Mouse (Mus musculus): ENCODE results near the gene Hip1. TPM values are rescaled to one million over a fixed set of nuclear protein-coding genes. Genes with fewer than 3 reads are reported as not detected.
A peak's percentile ranks its signal among the peaks of the same experiment; 100 is the strongest.
"Not testable (repeated sequence)": the region's sequence is repeated elsewhere in the genome, so short reads cannot be mapped to it uniquely, and the experiment has no call there.

The Hip1 gene
- polyA plus RNA-seq, 1 experiment from 2014 or later = 38.2 TPM

GRCm38 (mm10) chr5:135369787-135370654 lies 174.9 kb downstream of the Hip1 start, which contains the start of gene Nsun5:
TSS of gene Nsun5 (plus strand) at chr5:135369953.
- H3K27ac ChIP-seq = peak within 1 kb of the TSS; percentile 83
- WGBS = under 1% methylated on average over 63 of the region's 64 CpGs
- no peaks in the 10 kb centered on the region for H3K9me3 ChIP-seq
- H3K9ac ChIP-seq = peak within 1 kb of the TSS; percentile 94
- peak within 1 kb of the TSS; percentile 86 for H3K4me2 ChIP-seq
- ATAC-seq (replicated peaks) = peak; percentile 76
- peaks cover 18% of the 10 kb centered on the region for H3K4me1 ChIP-seq
- no peaks in the 10 kb centered on the region for H3K27me3 ChIP-seq (replicated peaks)
- H3K4me3 ChIP-seq = peak within 1 kb of the TSS; percentile 99
- peaks cover 26% of the 10 kb centered on the region for H3K36me3 ChIP-seq (replicated peaks)

DNA sequence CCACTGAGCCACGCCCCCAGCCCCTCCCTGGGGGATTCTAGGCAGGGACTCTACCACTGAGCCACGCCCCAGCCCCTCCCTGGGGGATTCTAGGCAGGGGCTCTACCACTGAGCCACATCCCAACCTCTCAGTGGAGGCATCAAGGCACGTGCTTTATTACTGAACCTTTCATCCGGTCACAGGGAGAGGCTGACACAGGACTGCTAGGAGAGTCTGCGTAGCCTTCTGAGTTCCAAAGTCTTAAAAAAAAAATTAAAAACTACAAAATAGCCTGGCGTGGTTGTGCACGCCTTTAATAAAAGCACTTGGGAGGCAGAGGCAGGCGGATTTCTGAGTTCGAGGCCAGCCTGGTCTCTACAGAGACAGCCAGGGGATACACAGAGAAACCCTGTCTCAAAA lies 175.7 kb downstream of the Hip1 start:
- WGBS = 64% methylated on average over 9 of the region's 9 CpGs
- Histone ChIP-seq H3K4me3 (peak overlapping the region; percentile 99), H3K4me1 (peaks cover 18% of the 10 kb centered on the region), H3K36me3 (replicated peaks) (peaks cover 19% of the 10 kb centered on the region), H3K4me2 (peak overlapping the region; percentile 86), H3K27ac (peak overlapping the region; percentile 83; the same call in 1 of the 2 replicates), H3K9ac (peak overlapping the region; percentile 94)
- not testable (repeated sequence) for H3K9me3 ChIP-seq; ATAC-seq (replicated peaks); H3K27me3 ChIP-seq (replicated peaks)

DNA sequence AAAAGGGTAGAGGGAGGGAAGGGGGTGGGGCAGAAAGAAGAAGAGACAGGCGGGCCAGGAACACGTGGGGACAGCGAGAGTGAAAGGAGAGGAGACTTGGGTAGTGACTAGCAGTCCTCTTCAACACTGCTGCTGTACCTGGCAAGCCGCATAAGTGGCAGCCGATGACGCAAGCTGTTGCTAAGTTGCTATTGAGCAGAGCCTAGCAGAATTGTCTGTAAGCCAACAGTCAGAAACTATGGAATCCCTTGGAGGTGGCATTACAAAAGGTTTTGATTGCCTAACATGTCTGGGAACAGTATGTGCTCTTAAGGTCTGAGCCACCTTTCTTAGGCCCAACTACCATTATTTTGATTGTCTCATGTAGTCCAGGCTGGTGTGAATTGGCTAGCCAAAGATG lies 176.6 kb downstream of the Hip1 start:
- 83% methylated on average over 6 of the region's 6 CpGs for WGBS
- Histone ChIP-seq H3K27me3 (replicated peaks) (no peaks in the 10 kb centered on the region), H3K9ac (no peak overlapping the region), H3K27ac (no peak overlapping the region), H3K4me3 (no peak overlapping the region), H3K36me3 (replicated peaks) (peaks cover 10% of the 10 kb centered on the region), H3K4me1 (peaks cover 18% of the 10 kb centered on the region), H3K4me2 (no peak overlapping the region), H3K9me3 (no peaks in the 10 kb centered on the region)
- no peak for ATAC-seq (replicated peaks)

- Histone ChIP-seq H3K4me3 (no peak overlapping the region), H3K36me3 (replicated peaks) (0 out of 2 replicates have a peak, but pooled peaks cover 7% of the 10 kb centered on the region), H3K4me1 (peaks cover 18% of the 10 kb centered on the region), H3K27ac (no peak overlapping the region), H3K9me3 (no peaks in the 10 kb centered on the region), H3K9ac (no peak overlapping the region), H3K27me3 (replicated peaks) (no peaks in the 10 kb centered on the region), H3K4me2 (no peak overlapping the region)
- no peak for ATAC-seq (replicated peaks)
- 54% methylated on average over 6 of the region's 6 CpGs for WGBS
These were observed 177.1 kb downstream of the Hip1 start for GRCm38 (mm10) chr5:135367841-135368240.

DNA sequence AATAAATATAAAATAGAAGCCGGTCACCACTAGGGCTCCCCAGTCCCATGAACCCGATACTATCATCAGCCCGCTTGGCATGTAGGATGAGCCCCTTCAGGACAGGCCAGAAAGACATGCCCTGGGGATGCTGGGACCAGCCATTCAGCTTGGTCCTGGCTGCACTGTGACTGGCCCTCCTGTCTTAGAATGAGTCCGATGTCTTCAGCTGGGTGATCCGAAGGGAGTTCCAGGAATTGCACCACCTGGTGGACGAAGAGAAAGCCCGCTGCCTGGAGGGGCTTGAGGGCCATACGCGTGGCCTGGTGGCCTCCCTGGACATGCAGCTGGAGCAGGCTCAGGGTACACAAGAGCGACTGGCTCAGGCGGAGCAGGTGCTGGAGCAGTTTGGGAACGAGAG lies 181.4 kb downstream of the Hip1 start:
- no peak overlapping the region for H3K4me2 ChIP-seq
- no peaks in the 10 kb centered on the region for H3K36me3 ChIP-seq (replicated peaks)
- WGBS = 29% methylated on average over 12 of the region's 12 CpGs

DNA sequence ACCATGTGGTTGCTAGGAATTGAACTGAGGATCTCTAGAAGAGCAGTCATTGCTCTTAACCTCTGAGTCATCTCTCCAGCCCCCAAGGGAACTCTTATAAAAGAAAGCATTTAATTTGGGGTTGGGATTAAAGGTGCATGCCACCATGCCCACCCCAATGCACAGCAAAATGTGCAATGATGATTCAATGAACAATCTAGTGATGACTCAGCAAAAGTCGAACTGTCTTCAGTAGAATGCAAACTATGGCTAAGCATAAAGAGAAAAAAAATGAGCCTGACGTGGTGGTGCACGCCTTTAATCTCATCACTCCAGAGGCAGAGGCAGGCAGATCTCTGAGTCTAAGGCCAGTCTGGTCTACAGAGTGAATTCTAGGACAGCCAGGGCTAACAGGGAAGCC lies 182.3 kb downstream of the Hip1 start:
- ATAC-seq (replicated peaks) = no peak
- Histone ChIP-seq H3K9me3 (peaks cover 2% of the 10 kb centered on the region; the same call in 1 of the 2 replicates), H3K27me3 (replicated peaks) (no peaks in the 10 kb centered on the region), H3K4me3 (no peak overlapping the region), H3K9ac (no peak overlapping the region), H3K36me3 (replicated peaks) (no peaks in the 10 kb centered on the region), H3K27ac (no peak overlapping the region), H3K4me1 (no peaks in the 10 kb centered on the region), H3K4me2 (no peak overlapping the region)
- WGBS = 92% methylated on average over 3 of the region's 3 CpGs

More for the DNA sequence above, 181.4 kb downstream of the Hip1 start:
- H3K9ac ChIP-seq = no peak overlapping the region
- H3K4me1 ChIP-seq = no peaks in the 10 kb centered on the region
- H3K9me3 ChIP-seq = no peaks in the 10 kb centered on the region
- no peak for ATAC-seq (replicated peaks)
- H3K27ac ChIP-seq = no peak overlapping the region
- H3K4me3 ChIP-seq = no peak overlapping the region
- no peaks in the 10 kb centered on the region for H3K27me3 ChIP-seq (replicated peaks)

- H3K27me3 ChIP-seq (replicated peaks) = no peaks in the 10 kb centered on the region
- peaks cover 3% of the 10 kb centered on the region; the same call in 1 of the 2 replicates for H3K9me3 ChIP-seq
- H3K36me3 ChIP-seq (replicated peaks) = no peaks in the 10 kb centered on the region
- no peak overlapping the region for H3K27ac ChIP-seq
- no peak overlapping the region for H3K4me2 ChIP-seq
- H3K9ac ChIP-seq = no peak overlapping the region
- ATAC-seq (replicated peaks) = no peak
- WGBS = 94% methylated on average over 2 of the region's 2 CpGs
- H3K4me1 ChIP-seq = no peaks in the 10 kb centered on the region
- no peak overlapping the region for H3K4me3 ChIP-seq
These were observed 185.1 kb downstream of the Hip1 start for GRCm38 (mm10) chr5:135359772-135360171.

DNA sequence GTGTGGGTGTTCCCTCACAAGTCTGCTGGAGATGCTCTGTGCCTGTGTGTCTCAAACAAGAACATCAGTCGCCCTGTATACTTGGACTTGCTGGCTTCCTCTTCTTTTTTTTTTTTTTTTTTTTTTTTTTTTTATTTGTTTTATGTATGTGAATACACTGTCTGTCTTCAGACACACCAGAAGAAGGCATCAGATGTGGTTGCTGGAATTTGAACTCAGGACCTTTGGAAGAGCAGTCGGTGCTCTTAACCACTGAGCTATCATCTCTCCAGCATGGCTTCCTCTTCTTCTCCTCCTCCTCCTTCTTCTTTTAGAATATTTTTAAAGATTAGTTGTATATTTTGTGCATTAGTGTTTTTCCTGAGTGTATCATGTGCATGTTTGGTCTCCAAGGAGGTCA lies 187.4 kb downstream of the Hip1 start:
- H3K9me3 ChIP-seq = peaks cover 3% of the 10 kb centered on the region; the same call in 1 of the 2 replicates
- 93% methylated on average over 2 of the region's 2 CpGs for WGBS
- H3K36me3 ChIP-seq (replicated peaks) = no peaks in the 10 kb centered on the region
- H3K9ac ChIP-seq = no peak overlapping the region
- no peaks in the 10 kb centered on the region for H3K4me1 ChIP-seq
- no peaks in the 10 kb centered on the region for H3K27me3 ChIP-seq (replicated peaks)
- H3K27ac ChIP-seq = no peak overlapping the region
- H3K4me2 ChIP-seq = no peak overlapping the region
- no peak for ATAC-seq (replicated peaks)
- no peak overlapping the region for H3K4me3 ChIP-seq

Small RNAs within 50 kb of the gene (microRNA-seq; reads per million reads assigned to microRNA genes)
- gene Mir7033 = 2.2 reads per million, percentile 7 among the genes with 10 or more reads in this experiment

Other genes with a start within 250 kb of the Hip1 start
- 0.18 TPM in 1 of 2 replicates, not detected in the other for gene Fkbp6, start 195.1 kb downstream of the Hip1 start, polyA plus RNA-seq (2015; fragmentation: Nextera tagmentation; extraction: Ambion mirVana)
- not detected in 2 replicates for gene Trim50, start 191.8 kb downstream of the Hip1 start, polyA plus RNA-seq (2015; fragmentation: Nextera tagmentation; extraction: Ambion mirVana)
- gene Nsun5, start 175.2 kb downstream of the Hip1 start, polyA plus RNA-seq (2015; fragmentation: Nextera tagmentation; extraction: Ambion mirVana) = 35.3 and 37.3 TPM in 2 replicates
- gene Pom121, start 150.6 kb downstream of the Hip1 start, polyA plus RNA-seq (2015; fragmentation: Nextera tagmentation; extraction: Ambion mirVana) = 11.4 and 11.8 TPM in 2 replicates
- not detected in 2 replicates for gene Ccl26, start 18.4 kb upstream of the Hip1 start, polyA plus RNA-seq (2015; fragmentation: Nextera tagmentation; extraction: Ambion mirVana)
- gene Ccl24, start 27.9 kb upstream of the Hip1 start, polyA plus RNA-seq (2015; fragmentation: Nextera tagmentation; extraction: Ambion mirVana) = 1.2 and 2.8 TPM in 2 replicates
- gene Rhbdd2, start 87.5 kb upstream of the Hip1 start, polyA plus RNA-seq (2015; fragmentation: Nextera tagmentation; extraction: Ambion mirVana) = 85.2 and 89.9 TPM in 2 replicates
- 117 and 126 TPM in 2 replicates for gene Por, start 124.9 kb upstream of the Hip1 start, polyA plus RNA-seq (2015; fragmentation: Nextera tagmentation; extraction: Ambion mirVana)
- 82.4 and 85.5 TPM in 2 replicates for gene Tmem120a, start 199.3 kb upstream of the Hip1 start, polyA plus RNA-seq (2015; fragmentation: Nextera tagmentation; extraction: Ambion mirVana)
- 0.50 TPM in 1 of 2 replicates, not detected in the other for gene Styxl1, start 233.3 kb upstream of the Hip1 start, polyA plus RNA-seq (2015; fragmentation: Nextera tagmentation; extraction: Ambion mirVana)
- 581 and 587 TPM in 2 replicates for gene Mdh2, start 233.4 kb upstream of the Hip1 start, polyA plus RNA-seq (2015; fragmentation: Nextera tagmentation; extraction: Ambion mirVana)